Mouse (Mus musculus) forebrain, embryonic 11.5 days (tissue): Measurements from ENCODE around the gene Klf6. TPM values are rescaled to one million over a fixed set of nuclear protein-coding genes. Genes with fewer than 3 reads are reported as not detected.

ENCODE experiments used
- ATAC-seq: fragments of 200-750 bp; cut with Nextera tagmentation; replicated peaks from 2 replicates; pipeline ENCODE4 v1.8.0; 2017; ENCODE audit warnings: moderate TSS enrichment; ENCODE audit not compliant: low FRiP score
- DNase-seq: peaks from one replicate; pipeline ENCODE4 v3.0.0-alpha.2; 2017; ENCODE audit warnings: low spot score
- H3K27ac ChIP-seq: fragments of 300-500 bp; sonication (generic); 2 replicates; pipeline ENCODE4 v1.5.1; 2014; ENCODE audit warnings: low read depth, low read length
- H3K27me3 ChIP-seq: fragments of 300-500 bp; sonication (generic); 2 replicates; pipeline ENCODE4 v1.6.1; 2014; ENCODE audit warnings: mild to moderate bottlenecking, low read length, mixed read lengths; ENCODE audit not compliant: control insufficient read depth, insufficient read depth
- H3K36me3 ChIP-seq: fragments of 300-500 bp; sonication (generic); 2 replicates; pipeline ENCODE4 v1.6.1; 2014; ENCODE audit warnings: mild to moderate bottlenecking, low read length, moderate library complexity, mixed read lengths; ENCODE audit not compliant: control insufficient read depth, insufficient read depth
- H3K4me1 ChIP-seq: fragments of 300-500 bp; sonication (generic); replicated peaks from 2 replicates; pipeline ENCODE4 v1.6.1; 2014; ENCODE audit warnings: low read length, mixed read lengths; ENCODE audit not compliant: control insufficient read depth, insufficient read depth
- H3K4me2 ChIP-seq: fragments of 300-500 bp; sonication (generic); 2 replicates; pipeline ENCODE4 v1.6.1; 2014; ENCODE audit warnings: low read depth, mild to moderate bottlenecking, low read length, moderate library complexity, mixed read lengths; ENCODE audit not compliant: severe bottlenecking
- H3K4me3 ChIP-seq: fragments of 300-500 bp; sonication (generic); 2 replicates; pipeline ENCODE4 v1.5.1; 2014; ENCODE audit warnings: low read depth, low read length
- H3K9ac ChIP-seq: fragments of 300-500 bp; sonication (generic); 2 replicates; pipeline ENCODE4 v1.6.1; 2014; ENCODE audit warnings: low read length
- H3K9me3 ChIP-seq: fragments of 300-500 bp; sonication (generic); 2 replicates; pipeline ENCODE4 v1.6.1; 2016; ENCODE audit warnings: low read length, mixed read lengths; ENCODE audit not compliant: control insufficient read depth
- WGBS: fragments of 180-500 bp; shearing (Covaris S2); extraction: QIAGEN DNeasy Blood & Tissue Kit; methylation state at CpG from one replicate; pipeline ENCODE4 v1.1.7; 2014; 5-methylcytosine and 5-hydroxymethylcytosine counted together
- polyA plus RNA-seq: library from polyadenylated mRNA; unstranded; fragments of >200 nt; fragmentation: Nextera tagmentation; extraction: Ambion mirVana; gene quantifications from 2 replicates; pipeline ENCODE4 v1.2.1, GENCODE M21; 2014

The Klf6 gene
- polyA plus RNA-seq, 1 experiment from 2014 or later, result 51.8 TPM

- Histone ChIP-seq H3K4me3 (no peak overlapping the region), H3K9me3 (no peaks in the 10 kb centered on the region), H3K4me2 (no peak overlapping the region), H3K27me3 (no peaks in the 10 kb centered on the region), H3K4me1 (no peaks in the 10 kb centered on the region), H3K9ac (no peak overlapping the region), H3K36me3 (no peaks in the 10 kb centered on the region), H3K27ac (no peak overlapping the region)
- DNase-seq (no peak), ATAC-seq (no peak)
- 54% methylated on average over 4 of the region's 4 CpGs for WGBS
These were observed 17.5 kb downstream of the Klf6 start for GRCm38 (mm10) chr13:5878748-5879147.

- Histone ChIP-seq H3K27ac (no peak overlapping the region), H3K36me3 (no peaks in the 10 kb centered on the region), H3K4me2 (no peak overlapping the region), H3K4me1 (no peaks in the 10 kb centered on the region), H3K9ac (no peak overlapping the region), H3K27me3 (no peaks in the 10 kb centered on the region), H3K9me3 (no peaks in the 10 kb centered on the region), H3K4me3 (no peak overlapping the region)
- DNase-seq (no peak), ATAC-seq (no peak)
- WGBS, result 87% methylated on average over 4 of the region's 4 CpGs
These were observed 25.5 kb downstream of the Klf6 start for GRCm38 (mm10) chr13:5886810-5887209.

GRCm38 (mm10) chr13:5888164-5888563 is 26.9 kb downstream of the Klf6 start:
- Histone ChIP-seq H3K27ac (no peak overlapping the region), H3K4me3 (no peak overlapping the region), H3K9ac (no peak overlapping the region), H3K9me3 (no peaks in the 10 kb centered on the region), H3K27me3 (no peaks in the 10 kb centered on the region), H3K4me2 (no peak overlapping the region), H3K4me1 (no peaks in the 10 kb centered on the region), H3K36me3 (no peaks in the 10 kb centered on the region)
- WGBS, result 80% methylated on average over 5 of the region's 5 CpGs
- DNase-seq (no peak), ATAC-seq (no peak)

- Histone ChIP-seq H3K4me2 (no peak overlapping the region), H3K27ac (no peak overlapping the region), H3K9me3 (no peaks in the 10 kb centered on the region), H3K4me3 (no peak overlapping the region), H3K9ac (no peak overlapping the region), H3K4me1 (no peaks in the 10 kb centered on the region), H3K36me3 (no peaks in the 10 kb centered on the region), H3K27me3 (no peaks in the 10 kb centered on the region)
- DNase-seq (no peak), ATAC-seq (no peak)
- WGBS, result 82% methylated on average over 1 of the region's 1 CpGs
These were observed 27.4 kb downstream of the Klf6 start for GRCm38 (mm10) chr13:5888731-5889130.

GRCm38 (mm10) chr13:5890035-5890434 is 28.8 kb downstream of the Klf6 start:
- H3K9ac ChIP-seq, result no peak overlapping the region
- WGBS, result 69% methylated on average over 3 of the region's 3 CpGs
- no peak overlapping the region for H3K4me3 ChIP-seq
- no peaks in the 10 kb centered on the region for H3K9me3 ChIP-seq
- H3K4me1 ChIP-seq, result no peaks in the 10 kb centered on the region
- H3K36me3 ChIP-seq, result no peaks in the 10 kb centered on the region
- no peak overlapping the region for H3K27ac ChIP-seq
- H3K4me2 ChIP-seq, result no peak overlapping the region
- ATAC-seq, result no peak
- no peaks in the 10 kb centered on the region for H3K27me3 ChIP-seq
- DNase-seq, result no peak

- no peak for ATAC-seq
- DNase-seq, result no peak
- Histone ChIP-seq H3K36me3 (no peaks in the 10 kb centered on the region), H3K27me3 (no peaks in the 10 kb centered on the region), H3K4me2 (no peak overlapping the region), H3K27ac (no peak overlapping the region), H3K4me3 (no peak overlapping the region), H3K4me1 (no peaks in the 10 kb centered on the region), H3K9me3 (no peaks in the 10 kb centered on the region), H3K9ac (no peak overlapping the region)
- 76% methylated on average over 9 of the region's 9 CpGs for WGBS
These were observed 31.6 kb downstream of the Klf6 start for GRCm38 (mm10) chr13:5892684-5893447.

- Histone ChIP-seq H3K9ac (no peak overlapping the region), H3K27me3 (no peaks in the 10 kb centered on the region), H3K4me2 (no peak overlapping the region), H3K36me3 (no peaks in the 10 kb centered on the region), H3K27ac (no peak overlapping the region), H3K4me1 (no peaks in the 10 kb centered on the region), H3K9me3 (no peaks in the 10 kb centered on the region), H3K4me3 (no peak overlapping the region)
- ATAC-seq, result no peak
- 75% methylated on average over 3 of the region's 3 CpGs for WGBS
- no peak for DNase-seq
These were observed 33.6 kb downstream of the Klf6 start for GRCm38 (mm10) chr13:5894910-5895309.

- no peaks in the 10 kb centered on the region for H3K9me3 ChIP-seq
- H3K9ac ChIP-seq, result no peak overlapping the region
- no peak overlapping the region for H3K4me3 ChIP-seq
- 77% methylated on average over 3 of the region's 3 CpGs for WGBS
- no peaks in the 10 kb centered on the region for H3K36me3 ChIP-seq
- H3K4me2 ChIP-seq, result no peak overlapping the region
- no peak overlapping the region for H3K27ac ChIP-seq
- H3K27me3 ChIP-seq, result no peaks in the 10 kb centered on the region
- H3K4me1 ChIP-seq, result no peaks in the 10 kb centered on the region
- ATAC-seq, result no peak
- DNase-seq, result no peak
These were observed 34.6 kb downstream of the Klf6 start for GRCm38 (mm10) chr13:5895851-5896250.
